Mouse (Mus musculus): Measurements from ENCODE around the gene Gins1.

The Gins1 gene

DNA sequence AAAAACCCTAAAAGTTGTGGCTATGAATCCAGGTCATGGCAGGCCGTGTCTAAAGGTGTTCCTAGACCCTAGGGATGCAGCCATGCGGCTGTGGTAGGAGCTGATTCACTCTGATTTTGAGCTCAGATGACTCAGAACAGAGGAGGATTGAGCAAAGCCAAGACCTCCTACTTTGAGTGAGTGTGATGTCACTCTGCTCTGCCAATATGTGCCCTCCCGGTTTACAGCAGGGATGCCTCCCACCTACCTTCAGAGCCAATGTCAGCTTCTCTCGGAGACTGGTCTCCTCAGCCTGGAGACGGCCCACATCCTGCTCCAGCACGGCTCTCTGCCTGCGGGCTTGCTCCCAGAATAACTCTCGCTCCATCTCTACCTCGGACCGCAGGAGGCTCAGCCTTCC lies 54.3 kb downstream of the Gins1 start:
- no peak for DNase-seq (ENCODE audit: low spot score)

DNA sequence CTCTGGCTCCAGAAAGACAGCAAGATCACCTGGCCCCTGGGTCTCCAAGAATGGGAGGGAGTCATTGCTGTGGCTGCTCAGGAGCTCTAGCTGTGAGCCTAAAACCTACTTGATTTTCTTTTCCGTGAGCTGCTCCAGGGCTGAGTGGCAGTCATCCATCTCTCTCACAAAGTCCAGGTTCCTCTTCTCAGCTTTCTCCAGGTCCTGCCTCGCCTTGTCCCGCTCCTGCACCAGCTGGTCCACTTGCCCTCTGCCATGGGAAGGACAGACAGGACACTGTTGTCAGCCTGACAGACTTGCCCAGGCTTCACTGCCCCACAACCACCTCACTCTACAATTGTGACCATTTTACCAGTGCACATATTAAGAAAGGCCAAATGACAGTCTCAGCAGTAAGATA lies 58.0 kb downstream of the Gins1 start:
- no peak for DNase-seq (ENCODE audit: low spot score)

DNA sequence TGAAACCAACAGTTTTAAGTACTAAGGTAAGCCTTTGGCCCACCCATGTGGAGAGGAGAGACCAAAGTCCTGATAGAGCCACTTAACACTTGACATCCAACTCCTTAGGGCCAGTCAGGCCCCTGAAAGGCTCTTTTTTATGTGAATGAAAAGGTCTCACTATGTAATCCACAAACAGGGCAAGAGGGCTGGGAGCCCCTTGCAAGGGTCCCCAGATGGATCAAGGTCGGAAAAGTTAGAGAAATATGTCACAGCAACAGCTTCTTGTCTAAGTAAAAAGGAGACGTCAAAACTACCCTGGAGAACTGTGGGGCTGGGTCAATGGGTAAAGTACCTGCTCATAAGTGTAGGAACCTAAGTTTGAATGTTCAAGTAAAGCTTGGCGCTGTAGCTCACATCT lies 59.4 kb downstream of the Gins1 start:
- DNase-seq (ENCODE audit: low spot score): no peak

- no peak for DNase-seq (ENCODE audit: low spot score)
Observed at GRCm38 (mm10) chr2:150965951-150966350, 60.8 kb downstream of the Gins1 start.

DNA sequence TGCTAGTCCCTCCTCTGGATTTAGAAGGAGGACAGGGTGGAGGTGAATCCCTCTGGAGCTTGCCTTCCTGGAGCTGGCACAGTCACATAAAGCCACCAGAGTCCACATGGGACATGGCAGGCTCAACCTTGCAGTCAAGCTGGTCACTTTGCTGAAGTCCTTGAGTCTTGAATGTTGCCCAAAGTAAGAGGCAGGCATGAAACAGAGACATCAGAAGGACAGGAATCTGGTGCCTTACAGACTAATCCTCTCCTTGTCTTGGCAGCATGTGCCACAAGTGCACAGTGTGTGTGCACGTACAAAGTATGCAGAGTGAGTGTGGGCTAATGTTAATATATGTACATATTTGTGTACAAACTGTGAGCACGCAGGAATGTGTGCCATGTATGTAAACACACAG lies 62.3 kb downstream of the Gins1 start:
- DNase-seq (ENCODE audit: low spot score): no peak

DNA sequence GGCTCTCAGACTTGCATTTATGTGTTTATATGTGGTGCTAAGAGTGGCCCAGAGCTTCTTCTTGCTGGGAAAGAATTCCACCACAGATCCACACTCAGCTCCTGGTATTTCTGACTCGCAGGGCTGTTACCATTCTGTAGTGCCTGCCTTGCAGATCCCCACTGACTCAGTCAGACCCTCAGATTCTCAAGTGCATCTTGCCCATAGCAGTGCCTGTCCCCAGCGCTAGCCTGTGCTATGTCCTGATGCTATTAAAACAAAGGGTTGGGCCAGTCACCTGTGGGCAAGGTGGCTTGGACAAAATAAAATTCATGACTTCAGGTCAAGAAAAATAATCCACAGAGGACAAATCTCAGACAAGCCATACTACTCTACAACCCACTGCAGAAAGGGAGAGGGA lies 64.0 kb downstream of the Gins1 start:
- DNase-seq (ENCODE audit: low spot score): no peak

GRCm38 (mm10) chr2:150971856-150972255 lies 66.7 kb downstream of the Gins1 start:
- DNase-seq (ENCODE audit: low spot score): no peak

- DNase-seq (ENCODE audit: low spot score): no peak
Observed at GRCm38 (mm10) chr2:150972681-150973080, 67.5 kb downstream of the Gins1 start.

DNA sequence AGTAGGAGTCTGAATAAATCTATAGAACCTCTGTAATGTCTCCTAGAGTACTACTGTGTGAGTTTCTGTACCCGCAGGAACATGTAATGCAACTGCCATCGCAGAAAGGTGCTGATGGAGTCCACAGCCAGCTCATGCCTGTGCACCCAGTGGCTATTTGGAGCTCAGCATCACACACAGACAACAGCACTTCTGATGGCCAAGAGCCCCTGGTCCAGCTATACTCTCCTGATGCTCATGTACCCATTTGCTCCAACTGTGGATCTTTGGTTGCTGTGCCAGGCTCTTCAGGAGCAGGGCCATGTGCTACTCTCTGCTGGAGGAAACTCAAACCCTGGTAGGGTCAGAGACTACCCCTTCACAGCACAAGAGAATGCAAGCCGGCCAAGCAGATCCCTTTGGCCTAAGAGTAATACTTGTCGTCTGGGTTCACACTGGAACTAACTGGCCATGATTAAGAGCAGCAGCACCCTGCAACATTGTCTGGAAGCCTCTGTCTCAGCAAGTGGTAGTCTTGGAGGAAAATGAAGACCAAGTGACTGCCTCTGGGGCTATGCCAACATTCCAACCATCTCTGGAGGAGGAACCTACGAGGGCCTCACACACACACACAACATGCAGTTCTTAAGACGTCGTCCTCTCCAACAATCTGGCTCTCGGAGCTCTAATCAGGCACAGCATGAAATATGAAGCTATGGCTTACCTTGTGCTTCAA lies 68.4 kb downstream of the Gins1 start:
- no peak for DNase-seq (ENCODE audit: low spot score)

- no peak for DNase-seq (ENCODE audit: low spot score)
Observed at GRCm38 (mm10) chr2:150976871-150977270, 71.7 kb downstream of the Gins1 start.

DNA sequence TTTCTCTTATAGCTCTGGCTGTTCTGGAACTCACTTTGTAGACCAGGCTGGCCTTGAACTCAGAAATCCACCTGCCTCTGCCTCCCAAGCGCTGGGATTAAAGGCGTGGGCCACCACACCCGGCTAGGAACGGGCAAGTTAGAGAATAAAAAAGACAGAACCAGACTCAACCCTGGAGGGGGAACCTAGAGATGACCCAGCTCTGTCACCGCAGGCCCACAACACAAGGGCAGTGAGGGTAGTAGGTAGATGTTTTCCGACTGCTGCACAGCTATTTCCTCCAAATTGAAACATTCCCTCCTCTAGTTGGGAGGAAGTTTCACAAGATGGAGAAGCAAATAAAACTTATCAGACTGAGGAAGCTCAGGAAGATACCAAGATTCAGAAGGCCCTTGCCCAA lies 72.5 kb downstream of the Gins1 start:
- no peak for DNase-seq (ENCODE audit: low spot score)

DNA sequence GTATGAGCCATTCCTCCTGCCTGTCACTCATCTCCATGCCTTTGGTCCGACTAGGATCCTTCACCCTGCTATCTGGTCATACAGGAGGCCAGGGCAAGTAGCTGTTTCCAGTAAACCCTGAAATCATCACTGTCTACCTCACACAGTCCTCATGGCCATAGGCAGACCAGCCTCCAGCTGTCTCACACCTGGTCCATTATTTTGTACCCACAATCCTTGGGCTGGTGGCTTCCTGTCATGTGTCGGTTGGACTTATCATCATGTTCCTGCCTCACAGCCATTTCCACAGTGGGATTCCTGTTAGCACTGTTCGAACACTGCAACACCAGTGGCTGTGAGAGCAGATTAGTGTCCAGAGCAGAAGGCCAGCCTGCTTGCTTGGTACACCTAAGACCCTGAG lies 73.6 kb downstream of the Gins1 start:
- no peak for DNase-seq (ENCODE audit: low spot score)

DNA sequence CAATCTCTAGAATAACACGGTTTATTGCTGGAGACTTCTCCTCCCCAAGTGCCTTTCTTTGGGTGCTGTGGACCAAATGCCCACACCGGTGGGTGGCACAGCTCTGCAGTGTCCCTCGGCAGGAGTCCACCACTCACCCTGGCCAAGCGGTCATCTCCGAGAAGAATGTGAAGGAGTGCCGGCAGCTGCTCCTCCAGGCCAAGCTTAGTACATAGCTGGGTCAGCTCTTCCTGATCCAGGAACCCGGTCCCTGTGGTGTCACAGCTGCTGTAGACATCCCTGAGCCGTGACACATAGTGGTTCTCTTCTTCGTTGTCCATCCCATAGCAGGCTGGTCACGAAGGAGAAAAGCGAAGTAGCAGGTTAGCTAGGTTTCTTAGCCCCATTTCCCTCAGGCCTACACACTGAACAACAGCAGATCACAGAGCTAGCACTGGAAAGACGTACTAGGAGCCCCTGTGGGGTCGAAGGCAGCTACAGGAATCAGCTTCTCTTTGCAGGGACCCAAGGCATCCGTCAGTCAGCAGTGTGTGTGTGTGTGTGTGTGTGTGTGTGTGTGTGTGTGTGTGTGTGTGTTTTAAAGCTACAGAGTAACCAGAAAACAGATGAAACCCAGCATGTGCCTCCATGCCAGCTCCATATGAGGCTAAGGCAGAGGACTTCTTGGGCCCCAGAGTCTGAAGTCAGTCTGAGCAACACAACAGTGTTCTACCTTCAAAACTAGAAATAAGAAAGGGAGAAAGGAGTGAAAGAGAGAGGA lies 74.8 kb downstream of the Gins1 start:
- DNase-seq (ENCODE audit: low spot score): no peak
